Mouse (Mus musculus): Measurements from ENCODE around the gene Icmt. TPM values are rescaled to one million over a fixed set of nuclear protein-coding genes. Genes with fewer than 3 reads are reported as not detected.

Gene Icmt
- 16.9 and 18.9 TPM in 2 replicates for polyA plus RNA-seq (2015; fragmentation: Nextera tagmentation; extraction: Ambion mirVana)

- H3K27ac ChIP-seq (ENCODE audit: low read length), result peak within 1 kb of the TSS; percentile 87
- peak within 1 kb of the TSS; percentile 89 for H3K4me2 ChIP-seq (replicated peaks; ENCODE audit: low read depth, low read length)
- ATAC-seq (peak; percentile 96), DNase-seq (ENCODE audit: low spot score) (peak; percentile 99)
- no peaks in the 10 kb centered on the region for H3K9me3 ChIP-seq (ENCODE audit: low read length)
- H3K9ac ChIP-seq (replicated peaks; ENCODE audit: low read depth), result peak within 1 kb of the TSS; percentile 96
- TF ChIP-seq CTCF (IDR thresholded peaks at IDR 0.05), result no peak
- no peak for TF ChIP-seq EP300 (IDR thresholded peaks at IDR 0.05)
- H3K4me1 ChIP-seq (ENCODE audit: insufficient read depth, low read depth, low read length), result peaks cover 10% of the 10 kb centered on the region; the same call in 1 of the 2 replicates
- no peaks in the 10 kb centered on the region for H3K36me3 ChIP-seq (ENCODE audit: insufficient read depth, low read length)
- H3K27me3 ChIP-seq (replicated peaks; ENCODE audit: insufficient read depth, low read length), result peaks cover 15% of the 10 kb centered on the region; the same call in 1 of the 2 replicates
- H3K4me3 ChIP-seq (ENCODE audit: low read depth, low read length), result peak within 1 kb of the TSS; percentile 92
- under 1% methylated on average over 103 of the region's 119 CpGs for WGBS
Measured at GRCm38 (mm10) chr4:152296874-152297861, at the start of gene Icmt. Gene Icmt, plus strand, starts transcription at chr4:152297227.

DNA sequence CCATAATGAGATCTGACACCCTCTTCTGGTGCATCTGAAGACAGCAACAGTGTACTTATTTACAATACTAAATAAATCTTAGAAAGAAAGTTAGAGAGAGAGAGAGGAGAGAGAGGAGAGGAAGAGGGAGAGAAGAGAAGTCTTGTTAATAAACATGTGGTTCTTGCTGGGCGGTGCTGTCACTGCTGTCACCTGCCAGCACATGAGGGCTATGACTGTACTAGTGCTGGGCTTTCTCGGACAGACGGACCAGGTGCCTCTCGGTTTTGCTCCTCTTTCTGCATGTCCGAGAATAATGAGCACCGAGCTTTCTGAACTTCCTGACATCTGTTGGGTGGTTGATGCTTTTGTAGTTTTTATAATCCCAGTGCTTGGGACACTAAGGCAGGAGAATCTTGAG, 46.4 kb upstream of the Icmt start:
- Histone ChIP-seq H3K9ac (replicated peaks; ENCODE audit: low read depth) (no peak overlapping the region), H3K36me3 (ENCODE audit: insufficient read depth, low read length) (no peaks in the 10 kb centered on the region; the same call in 1 of the 2 replicates), H3K27me3 (replicated peaks; ENCODE audit: insufficient read depth, low read length) (no peaks in the 10 kb centered on the region), H3K9me3 (ENCODE audit: low read length) (no peaks in the 10 kb centered on the region), H3K4me3 (ENCODE audit: low read depth, low read length) (no peak overlapping the region), H3K4me2 (replicated peaks; ENCODE audit: low read depth, low read length) (no peak overlapping the region), H3K4me1 (ENCODE audit: insufficient read depth, low read depth, low read length) (no peaks in the 10 kb centered on the region), H3K27ac (ENCODE audit: low read length) (no peak overlapping the region)
- DNase-seq (ENCODE audit: low spot score) (no peak), ATAC-seq (no peak)
- 87% methylated on average over 6 of the region's 6 CpGs for WGBS
- TF ChIP-seq EP300 (IDR thresholded peaks at IDR 0.05) (no peak), CTCF (IDR thresholded peaks at IDR 0.05) (no peak)

- DNase-seq (ENCODE audit: low spot score), result no peak
Measured at GRCm38 (mm10) chr4:152253183-152253759, 43.8 kb upstream of the Icmt start.

DNA sequence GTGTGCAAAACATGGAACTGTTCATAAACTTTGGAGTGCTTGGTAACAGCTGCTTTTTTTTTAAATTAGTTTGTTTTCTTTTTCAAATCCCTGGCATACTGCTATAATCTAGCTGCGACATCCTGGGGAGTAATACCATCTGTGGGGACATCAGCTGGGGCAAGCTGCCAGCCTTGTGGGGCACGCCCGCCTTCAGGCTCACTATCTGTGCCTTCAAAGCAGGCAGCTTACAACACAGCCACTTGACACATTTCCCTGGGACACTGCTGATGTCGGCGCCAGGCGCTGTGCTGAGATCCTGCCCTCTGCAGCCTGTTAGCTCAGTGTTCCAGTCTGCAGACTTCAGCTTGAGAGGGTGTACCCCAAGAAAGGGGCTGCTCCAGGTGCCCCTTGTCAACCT, 40.0 kb upstream of the Icmt start:
- DNase-seq (ENCODE audit: low spot score) (peak; percentile 82), ATAC-seq (peak; percentile 86)
- Histone ChIP-seq H3K9ac (replicated peaks; ENCODE audit: low read depth) (no peak overlapping the region), H3K27ac (ENCODE audit: low read length) (0 out of 2 replicates have a peak overlapping the region, but pooled peaks have one; percentile 7), H3K4me1 (ENCODE audit: insufficient read depth, low read depth, low read length) (no peaks in the 10 kb centered on the region), H3K36me3 (ENCODE audit: insufficient read depth, low read length) (no peaks in the 10 kb centered on the region; the same call in 1 of the 2 replicates), H3K27me3 (replicated peaks; ENCODE audit: insufficient read depth, low read length) (no peaks in the 10 kb centered on the region), H3K4me2 (replicated peaks; ENCODE audit: low read depth, low read length) (no peak overlapping the region), H3K9me3 (ENCODE audit: low read length) (no peaks in the 10 kb centered on the region), H3K4me3 (ENCODE audit: low read depth, low read length) (no peak overlapping the region)
- TF ChIP-seq EP300 (IDR thresholded peaks at IDR 0.05), result peak; percentile 44; the same call in 1 of the 2 replicates
- TF ChIP-seq CTCF (IDR thresholded peaks at IDR 0.05), result peak; percentile 22
- WGBS, result 32% methylated on average over 6 of the region's 6 CpGs

More at GRCm38 (mm10) chr4:152253183-152253759, 43.8 kb upstream of the Icmt start:
- no peak overlapping the region for H3K4me3 ChIP-seq (ENCODE audit: low read depth, low read length)
- H3K9me3 ChIP-seq (ENCODE audit: low read length), result no peaks in the 10 kb centered on the region
- no peaks in the 10 kb centered on the region for H3K27me3 ChIP-seq (replicated peaks; ENCODE audit: insufficient read depth, low read length)
- no peak overlapping the region for H3K27ac ChIP-seq (ENCODE audit: low read length)
- H3K9ac ChIP-seq (replicated peaks; ENCODE audit: low read depth), result no peak overlapping the region
- no peak overlapping the region for H3K4me2 ChIP-seq (replicated peaks; ENCODE audit: low read depth, low read length)
- peak; percentile 29; the same call in 1 of the 2 replicates for ATAC-seq
- no peaks in the 10 kb centered on the region; the same call in 1 of the 2 replicates for H3K36me3 ChIP-seq (ENCODE audit: insufficient read depth, low read length)
- 64% methylated on average over 9 of the region's 9 CpGs for WGBS
- TF ChIP-seq CTCF (IDR thresholded peaks at IDR 0.05) (no peak), EP300 (IDR thresholded peaks at IDR 0.05) (no peak)
- H3K4me1 ChIP-seq (ENCODE audit: insufficient read depth, low read depth, low read length), result no peaks in the 10 kb centered on the region

- Histone ChIP-seq H3K4me3 (ENCODE audit: low read depth, low read length) (no peak overlapping the region), H3K27ac (ENCODE audit: low read length) (no peak overlapping the region), H3K4me2 (replicated peaks; ENCODE audit: low read depth, low read length) (no peak overlapping the region), H3K4me1 (ENCODE audit: insufficient read depth, low read depth, low read length) (peaks cover 4% of the 10 kb centered on the region; the same call in 1 of the 2 replicates), H3K36me3 (ENCODE audit: insufficient read depth, low read length) (no peaks in the 10 kb centered on the region), H3K27me3 (replicated peaks; ENCODE audit: insufficient read depth, low read length) (no peaks in the 10 kb centered on the region), H3K9me3 (ENCODE audit: low read length) (no peaks in the 10 kb centered on the region), H3K9ac (replicated peaks; ENCODE audit: low read depth) (no peak overlapping the region)
- DNase-seq (ENCODE audit: low spot score) (peak; percentile 30), ATAC-seq (peak; percentile 16; the same call in 1 of the 2 replicates)
- TF ChIP-seq EP300 (IDR thresholded peaks at IDR 0.05), result no peak
- no peak for TF ChIP-seq CTCF (IDR thresholded peaks at IDR 0.05)
- 89% methylated on average over 8 of the region's 8 CpGs for WGBS
Measured at GRCm38 (mm10) chr4:152260451-152260850, 36.6 kb upstream of the Icmt start.

DNA sequence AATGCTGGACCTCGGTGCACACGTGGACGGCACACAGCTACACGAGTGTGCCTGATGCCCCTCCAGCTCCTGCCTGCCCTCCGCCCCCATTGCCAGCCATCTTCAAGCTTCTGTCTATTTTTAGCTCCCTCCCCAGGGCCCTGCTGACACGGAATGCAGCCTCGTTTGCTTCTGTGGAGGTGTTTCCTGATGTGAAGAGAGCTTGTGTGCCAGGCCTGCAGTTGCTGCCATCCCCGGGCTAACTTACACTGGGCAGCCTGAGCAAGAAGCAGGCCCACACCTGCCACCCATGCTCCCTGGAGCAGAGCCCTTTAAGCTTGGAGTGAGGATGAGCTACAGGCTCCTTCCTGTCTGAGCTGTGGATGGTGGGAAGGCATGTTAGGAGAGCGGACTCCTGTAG, 34.8 kb upstream of the Icmt start:
- DNase-seq (ENCODE audit: low spot score), result no peak
- TF ChIP-seq CTCF (IDR thresholded peaks at IDR 0.05) (no peak), EP300 (IDR thresholded peaks at IDR 0.05) (no peak)
- H3K27ac ChIP-seq (ENCODE audit: low read length), result no peak overlapping the region

More for the DNA sequence above, 34.8 kb upstream of the Icmt start:
- Histone ChIP-seq H3K4me2 (replicated peaks; ENCODE audit: low read depth, low read length) (no peak overlapping the region), H3K4me3 (ENCODE audit: low read depth, low read length) (no peak overlapping the region), H3K27me3 (replicated peaks; ENCODE audit: insufficient read depth, low read length) (no peaks in the 10 kb centered on the region), H3K9ac (replicated peaks; ENCODE audit: low read depth) (no peak overlapping the region), H3K9me3 (ENCODE audit: low read length) (no peaks in the 10 kb centered on the region), H3K36me3 (ENCODE audit: insufficient read depth, low read length) (no peaks in the 10 kb centered on the region), H3K4me1 (ENCODE audit: insufficient read depth, low read depth, low read length) (peaks cover 4% of the 10 kb centered on the region; the same call in 1 of the 2 replicates)
- 52% methylated on average over 9 of the region's 9 CpGs for WGBS
- ATAC-seq, result no peak
